Mouse (Mus musculus) myocyte (in vitro differentiated cells): Measurements from ENCODE around the gene Crlf1.
A peak's percentile ranks its signal among the peaks of the same experiment; 100 is the strongest.

Source experiments
- E2F4 ChIP-seq: IDR thresholded peaks from one replicate; pipeline ENCODE4 v1.6.1; 2011; ENCODE audit warnings: mild to moderate bottlenecking, control low read depth, moderate library complexity; ENCODE audit not compliant: insufficient read depth
- MAX ChIP-seq: IDR thresholded peaks from one replicate; pipeline ENCODE4 v1.6.1; 2011; ENCODE audit warnings: low read depth, mild to moderate bottlenecking, control low read depth
- POLR2A ChIP-seq: IDR thresholded peaks from one replicate; pipeline ENCODE4 v1.6.1; 2011; ENCODE audit warnings: low read depth, mild to moderate bottlenecking, control low read depth, moderate library complexity; ENCODE audit not compliant: insufficient read length
- SRF ChIP-seq: IDR thresholded peaks from one replicate; pipeline ENCODE4 v1.6.1; 2011; ENCODE audit warnings: low read depth; ENCODE audit not compliant: control insufficient read depth, insufficient read length
- TCF3 ChIP-seq: IDR thresholded peaks from one replicate; pipeline ENCODE4 v1.6.1; 2011; ENCODE audit warnings: low read depth, control low read depth; ENCODE audit not compliant: insufficient read length

DNA sequence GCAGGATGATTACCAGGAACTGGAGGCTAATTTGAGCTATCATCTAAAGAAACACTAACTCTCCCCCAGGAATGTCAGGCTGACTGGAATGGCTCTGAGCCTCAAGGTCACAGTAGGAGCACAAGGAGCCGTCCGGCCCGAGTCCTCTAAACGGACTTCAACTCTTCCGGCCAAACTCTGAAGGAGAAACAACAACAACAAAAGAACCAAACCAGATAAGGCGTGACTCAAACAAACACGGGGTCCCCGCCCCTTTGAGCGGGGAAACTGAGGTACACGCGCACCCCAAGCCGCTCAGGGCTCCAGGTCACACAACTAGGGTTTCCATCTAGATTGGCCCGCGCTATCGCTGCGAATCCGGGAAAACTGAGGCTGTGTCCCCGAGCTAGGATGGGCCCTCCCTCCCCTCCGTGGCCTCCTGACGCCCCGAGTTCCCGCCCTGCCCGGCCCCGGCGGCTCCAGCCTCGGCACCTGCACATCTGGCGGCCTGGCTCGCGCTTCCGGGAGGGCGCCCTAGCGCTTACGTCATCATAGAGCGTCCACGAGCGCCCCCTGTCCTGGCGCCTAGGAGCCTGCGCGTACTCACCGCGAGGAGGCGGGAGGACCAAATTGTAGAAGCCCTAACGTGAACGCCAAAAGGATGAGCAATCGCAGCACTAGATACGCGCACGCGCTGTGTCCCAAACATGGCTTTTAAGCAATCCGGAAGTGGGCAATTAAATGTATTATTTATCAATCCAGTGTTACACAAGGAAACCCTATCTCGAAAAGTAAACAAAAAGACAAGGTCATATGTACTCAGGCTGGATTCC, 29.8 kb downstream of the Crlf1 start:
- TF ChIP-seq POLR2A (peak; percentile 64), TCF3 (no peak), SRF (peak; percentile 80), E2F4 (peak; percentile 69), MAX (no peak)
